Mouse (Mus musculus) heart, adult 2 months (tissue): ENCODE results near the gene Hist1h2bn.

ENCODE experiments used
- CTCF ChIP-seq: fragments of 200-600 bp; IDR thresholded peaks from 2 replicates; pipeline ENCODE4 v1.8.1; 2022; ENCODE audit warnings: antibody characterized with exemption, mild to moderate bottlenecking, moderate library complexity
- POLR2A ChIP-seq: fragments of 200-500 bp; IDR thresholded peaks from 2 replicates; pipeline ENCODE4 v1.6.1; 2011; ENCODE audit warnings: mild to moderate bottlenecking, low read depth, low read length, control low read depth; ENCODE audit not compliant: insufficient read depth

GRCm38 (mm10) chr13:21715131-21715863 is 38.6 kb upstream of the Hist1h2bn start:
- TF ChIP-seq CTCF (no peak), POLR2A (no peak)
